Mouse (Mus musculus): Measurements from ENCODE around the gene Ccl3. TPM values are rescaled to one million over a fixed set of nuclear protein-coding genes. Genes with fewer than 3 reads are reported as not detected.

The Ccl3 gene
- polyA plus RNA-seq, 1 experiment from 2014 or later, result not detected

DNA sequence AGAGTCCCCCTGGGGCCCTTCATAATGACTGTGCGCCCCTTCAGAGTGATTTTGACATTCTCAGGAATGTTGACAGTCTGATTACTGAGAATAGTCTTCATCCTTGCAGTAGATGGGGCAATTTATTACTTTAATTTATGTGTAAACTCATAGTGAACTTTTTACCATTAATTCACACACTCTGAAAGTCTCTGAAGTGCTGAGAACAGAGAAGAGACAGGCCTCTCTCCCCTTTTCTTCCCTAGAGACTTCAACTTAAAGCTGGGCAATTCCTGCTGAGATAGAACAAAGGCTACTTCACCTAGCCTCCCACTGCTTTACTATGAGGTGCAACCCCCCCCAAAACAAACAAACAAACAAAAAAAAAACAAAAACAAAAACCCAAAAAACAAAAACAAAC lies 3.6 kb downstream of the Ccl3 start, which contains the start of gene Rpl9-ps1:
Rpl9-ps1 (minus strand) TSS at position 101 of the 400 bp plus-strand sequence.
- POLR2A ChIA-PET, result no interaction called here
- TF ChIP-seq CTCF (IDR thresholded peaks at IDR 0.05), result no peak
- H3K27me3 ChIP-seq, result peaks cover 4% of the 10 kb centered on the region
- DNase-seq (ENCODE audit: low read depth, low spot score) (no peak), ATAC-seq (no peak)
- in situ Hi-C loops (cut with MboI; ENCODE audit: low pct_unique_long_range_greater_than_20kb), result no loop called here
- CTCF ChIA-PET, result no interaction called here

DNA sequence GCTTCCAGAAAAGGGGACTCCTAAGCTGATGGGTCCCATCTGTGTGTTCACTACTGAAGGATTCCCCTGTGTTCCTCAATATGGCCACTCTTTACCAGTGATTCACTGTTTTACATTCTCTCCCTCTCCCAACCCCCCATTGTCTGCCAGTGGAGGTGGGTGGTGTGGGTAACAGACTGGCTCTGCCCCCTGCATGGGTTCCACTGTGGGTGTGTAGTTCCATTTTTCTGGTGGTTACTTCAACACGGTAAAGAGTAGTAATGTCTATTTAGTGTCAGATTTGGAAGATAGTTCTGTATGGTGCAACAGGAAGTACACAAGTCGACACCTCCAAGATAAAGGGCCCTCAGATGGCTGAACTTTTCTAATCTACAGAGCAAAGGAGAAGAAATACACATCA lies 7.9 kb downstream of the Ccl3 start:
- CTCF ChIA-PET, result interaction anchor here (1.4 kb wide), 1 partner anchor 98 kb away, joined by 4 read pairs; no protein-coding TSS in a partner anchor
- no peak for TF ChIP-seq CTCF (IDR thresholded peaks at IDR 0.05)
- DNase-seq (ENCODE audit: low read depth, low spot score) (no peak), ATAC-seq (no peak)
- in situ Hi-C loops (cut with MboI; ENCODE audit: low pct_unique_long_range_greater_than_20kb), result loop anchor here (5.0 kb wide), 1 partner anchor 91 kb away; no protein-coding TSS in a partner anchor
- POLR2A ChIA-PET, result no interaction called here
- no peaks in the 10 kb centered on the region for H3K27me3 ChIP-seq

DNA sequence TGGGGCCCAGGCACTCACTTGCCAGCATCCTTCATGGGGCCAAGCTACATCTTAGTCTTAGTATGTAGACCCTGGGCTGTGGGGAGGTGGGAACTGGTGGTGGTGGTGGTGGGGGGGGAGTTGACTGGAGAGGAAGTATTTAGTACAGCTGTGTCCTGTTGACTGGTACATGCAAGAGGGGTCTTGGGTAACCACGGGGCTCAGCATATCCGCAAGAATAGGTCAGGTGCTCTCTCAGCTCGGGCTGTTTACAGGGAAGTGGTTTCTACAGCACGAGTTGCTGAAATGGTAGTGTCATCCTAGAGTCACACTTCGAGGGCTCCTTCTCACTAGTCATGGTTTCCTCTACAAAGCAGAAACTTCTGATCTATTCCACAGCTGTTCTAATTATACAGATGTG lies 9.0 kb downstream of the Ccl3 start:
- in situ Hi-C loops (cut with MboI; ENCODE audit: low pct_unique_long_range_greater_than_20kb), result loop anchor here (5.0 kb wide), 1 partner anchor 92 kb away; no protein-coding TSS in a partner anchor
- ChIA-PET POLR2A (no interaction called here), CTCF (interaction anchor here (1.3 to 1.6 kb wide), 3 partner anchors 10 to 104 kb away, joined by 3 to 4 read pairs (median 3); no protein-coding TSS in a partner anchor)
- DNase-seq (ENCODE audit: low read depth, low spot score), result no peak
- no peaks in the 10 kb centered on the region for H3K27me3 ChIP-seq
- no peak for TF ChIP-seq CTCF (IDR thresholded peaks at IDR 0.05)
- ATAC-seq, result no peak

DNA sequence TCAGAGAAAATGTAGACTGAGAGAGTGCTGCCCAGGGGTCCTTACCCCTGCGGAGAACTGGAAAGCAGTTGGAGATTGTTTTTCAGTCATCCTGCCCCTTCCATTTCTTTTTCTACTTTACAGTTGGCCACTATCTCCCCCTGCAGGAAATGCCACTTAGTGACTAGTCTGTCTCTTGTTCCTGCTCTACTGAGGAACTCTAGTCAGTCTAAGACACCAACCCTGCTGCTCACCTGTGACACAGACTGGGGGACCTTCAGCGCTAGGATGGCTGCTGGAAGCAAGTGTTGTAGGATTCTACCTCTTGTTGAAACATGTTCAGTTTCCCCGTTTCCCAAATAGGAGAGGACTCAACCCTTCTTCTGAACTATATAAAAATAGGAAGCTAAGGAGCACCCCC lies 9.6 kb downstream of the Ccl3 start:
- in situ Hi-C loops (cut with MboI; ENCODE audit: low pct_unique_long_range_greater_than_20kb), result loop anchor here (5.0 kb wide), 1 partner anchor 202 kb away; the partner anchor contains the start of gene 1700020L24Rik
- peak; percentile 47 for TF ChIP-seq CTCF (IDR thresholded peaks at IDR 0.05)
- ATAC-seq (no peak), DNase-seq (ENCODE audit: low read depth, low spot score) (no peak)
- ChIA-PET CTCF (interaction anchor here (1.3 to 1.6 kb wide), 3 partner anchors 9 to 105 kb away, joined by 3 to 4 read pairs (median 3); no protein-coding TSS in a partner anchor), POLR2A (no interaction called here)
- no peaks in the 10 kb centered on the region for H3K27me3 ChIP-seq

DNA sequence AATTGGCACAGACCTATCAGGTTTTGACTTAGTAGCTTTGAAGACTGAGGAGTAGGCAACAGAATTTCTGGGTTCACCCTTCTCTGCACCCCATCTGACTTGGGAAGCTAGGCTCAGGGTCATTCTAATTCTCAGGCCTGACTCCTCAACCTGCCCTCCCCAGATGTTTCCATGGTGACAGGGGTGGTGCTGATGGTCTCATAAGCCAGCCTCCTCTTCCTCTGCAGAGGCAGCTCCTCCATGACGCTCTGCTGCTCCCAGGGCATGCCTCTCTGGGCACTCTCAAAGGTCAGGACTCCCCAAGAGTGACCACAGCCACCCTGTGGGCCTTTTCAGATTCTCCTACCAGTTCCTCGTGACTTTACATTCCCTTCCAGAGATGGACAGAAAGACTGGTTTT lies 10.2 kb downstream of the Ccl3 start:
- H3K27me3 ChIP-seq, result no peaks in the 10 kb centered on the region
- in situ Hi-C loops (cut with MboI; ENCODE audit: low pct_unique_long_range_greater_than_20kb), result loop anchor here (5.0 kb wide), 1 partner anchor 202 kb away; the partner anchor contains the start of gene 1700020L24Rik
- ATAC-seq, result no peak
- no peak for TF ChIP-seq CTCF (IDR thresholded peaks at IDR 0.05)
- no peak for DNase-seq (ENCODE audit: low read depth, low spot score)
- ChIA-PET CTCF (interaction anchor here (1.6 kb wide), 1 partner anchor 9 kb away, joined by 3 read pairs; no protein-coding TSS in a partner anchor), POLR2A (no interaction called here)

DNA sequence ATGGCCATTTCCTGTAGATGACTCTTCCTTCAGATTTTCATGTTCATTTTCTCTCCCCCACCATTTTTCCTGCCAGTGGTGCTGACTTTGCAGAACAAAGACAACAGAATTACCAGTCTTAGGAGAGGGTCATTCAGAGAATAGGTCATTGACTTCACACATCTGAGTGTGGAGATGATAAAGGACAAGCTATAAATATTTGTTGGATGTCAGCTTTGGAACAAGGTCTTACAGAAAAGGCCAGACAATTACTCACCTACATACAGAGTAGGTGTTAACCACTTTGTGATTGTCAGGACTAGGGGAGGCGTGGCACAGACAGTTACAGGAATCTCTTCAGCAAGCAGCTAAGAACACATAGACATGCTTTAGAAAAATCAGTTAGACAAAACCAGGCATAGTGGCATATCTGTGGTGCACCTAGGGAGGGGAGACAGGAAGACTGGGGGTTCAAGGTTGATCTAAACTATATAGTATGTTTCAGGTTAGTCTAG lies 12.4 kb downstream of the Ccl3 start:
- TF ChIP-seq CTCF (IDR thresholded peaks at IDR 0.05), result no peak
- POLR2A ChIA-PET, result no interaction called here
- DNase-seq (ENCODE audit: low read depth, low spot score) (no peak), ATAC-seq (no peak)
- H3K27me3 ChIP-seq, result no peaks in the 10 kb centered on the region
- in situ Hi-C loops (cut with MboI; ENCODE audit: low pct_unique_long_range_greater_than_20kb), result loop anchor here (5.0 kb wide), 1 partner anchor 199 kb away; the partner anchor contains the start of gene 1700020L24Rik
- CTCF ChIA-PET, result interaction anchor here (1.2 kb wide), 1 partner anchor 92 kb away, joined by 3 read pairs; no protein-coding TSS in a partner anchor

DNA sequence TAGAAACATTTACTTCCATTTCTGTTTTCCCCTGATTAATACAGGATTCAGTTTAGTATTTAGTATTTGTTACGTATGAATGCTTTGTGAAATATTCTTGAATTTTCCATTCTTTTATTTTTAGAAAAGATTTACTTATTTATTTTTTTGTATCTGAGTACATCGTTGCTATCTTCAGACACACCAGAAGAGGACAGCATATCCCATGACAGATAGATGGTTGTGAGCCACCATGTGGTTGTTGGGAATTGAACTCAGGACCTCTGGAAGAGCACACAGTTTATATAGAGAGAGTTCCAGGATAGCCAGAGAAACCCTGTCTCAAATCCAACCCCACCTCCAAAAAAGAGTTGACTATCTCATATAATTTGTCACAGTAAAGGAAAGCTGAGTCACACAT lies 14.3 kb downstream of the Ccl3 start:
- H3K27me3 ChIP-seq, result no peaks in the 10 kb centered on the region
- DNase-seq (ENCODE audit: low read depth, low spot score) (no peak), ATAC-seq (no peak)
- CTCF ChIA-PET, result interaction anchor here (1.4 kb wide), 1 partner anchor 78 kb away, joined by 3 read pairs; no protein-coding TSS in a partner anchor
- POLR2A ChIA-PET, result no interaction called here
- TF ChIP-seq CTCF (IDR thresholded peaks at IDR 0.05), result peak; percentile 49
- in situ Hi-C loops (cut with MboI; ENCODE audit: low pct_unique_long_range_greater_than_20kb), result loop anchor here (5.0 kb wide), 1 partner anchor 198 kb away; the partner anchor contains the start of gene 1700020L24Rik

DNA sequence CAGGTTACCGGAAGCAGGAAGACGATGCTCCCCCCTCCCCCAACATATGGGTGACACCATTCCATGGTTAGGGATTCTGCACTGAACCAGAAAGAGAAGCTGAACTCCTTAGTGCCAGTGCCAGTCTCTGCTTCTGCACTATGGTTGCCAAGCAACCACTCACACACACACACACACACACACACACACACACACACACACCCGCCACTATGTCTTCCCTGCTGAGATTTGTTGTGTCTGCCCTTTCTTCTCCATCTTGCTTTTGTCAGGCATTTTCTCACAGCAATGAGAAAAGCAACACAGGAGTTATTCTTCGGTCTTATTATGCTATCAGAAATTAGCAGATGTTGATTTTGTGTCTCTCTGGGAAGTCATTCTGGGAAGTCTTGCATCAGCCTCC lies 14.7 kb downstream of the Ccl3 start:
- in situ Hi-C loops (cut with MboI; ENCODE audit: low pct_unique_long_range_greater_than_20kb), result no loop called here

DNA sequence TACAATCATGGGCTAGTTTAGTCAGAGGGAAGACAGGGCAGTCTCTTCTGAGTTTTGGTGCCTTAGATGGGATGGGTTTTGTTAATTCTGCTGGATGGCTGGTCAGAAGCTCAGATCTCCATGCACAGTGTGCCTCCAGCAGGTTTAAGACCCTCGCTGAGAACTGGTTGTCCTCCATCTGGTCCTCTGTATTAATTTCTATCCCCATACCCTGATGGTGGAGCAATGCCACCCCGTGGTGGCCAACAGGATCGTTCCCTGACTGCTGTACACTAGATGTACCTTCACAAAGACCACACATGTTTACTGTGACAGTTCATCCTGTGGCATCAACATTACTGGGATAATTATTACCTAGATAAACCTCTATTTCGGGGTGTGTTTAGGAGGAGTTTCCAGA lies 16.4 kb downstream of the Ccl3 start:
- CTCF ChIA-PET, result interaction anchor here (1.0 to 2.9 kb wide), 9 partner anchors 9 to 108 kb away, joined by 3 to 9 read pairs (median 3); partner anchors contain the start of gene Ccl3
- DNase-seq (ENCODE audit: low read depth, low spot score) (no peak), ATAC-seq (no peak)
- in situ Hi-C loops (cut with MboI; ENCODE audit: low pct_unique_long_range_greater_than_20kb), result no loop called here
- POLR2A ChIA-PET, result no interaction called here
- H3K27me3 ChIP-seq, result no peaks in the 10 kb centered on the region
- peak; percentile 86 for TF ChIP-seq CTCF (IDR thresholded peaks at IDR 0.05)

More for the DNA sequence above, 14.7 kb downstream of the Ccl3 start:
- POLR2A ChIA-PET, result no interaction called here
- H3K27me3 ChIP-seq, result no peaks in the 10 kb centered on the region
- DNase-seq (ENCODE audit: low read depth, low spot score) (no peak), ATAC-seq (no peak)
- TF ChIP-seq CTCF (IDR thresholded peaks at IDR 0.05), result no peak
- CTCF ChIA-PET, result interaction anchor here (1.4 kb wide), 1 partner anchor 78 kb away, joined by 3 read pairs; no protein-coding TSS in a partner anchor

DNA sequence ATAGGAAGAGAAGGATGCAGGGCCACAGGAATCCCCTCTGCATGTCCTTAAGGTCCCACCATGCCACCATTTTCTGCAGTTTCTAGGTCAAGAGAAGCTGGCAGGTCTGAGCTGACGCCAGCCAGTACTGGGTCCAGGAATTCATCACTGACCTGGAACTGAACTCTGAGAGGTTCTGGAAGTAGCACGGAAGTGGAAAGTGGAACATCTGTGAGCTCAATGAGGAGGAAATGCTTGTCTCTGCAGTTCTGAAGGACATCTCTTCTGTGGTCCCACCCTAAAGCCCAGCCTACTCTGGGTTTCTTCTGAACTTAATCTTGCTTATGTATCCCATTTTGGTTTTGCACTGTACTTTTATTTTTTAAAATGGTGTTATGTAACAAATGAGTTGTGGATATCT lies 18.1 kb downstream of the Ccl3 start:
- DNase-seq (ENCODE audit: low read depth, low spot score), result no peak
- no peak for TF ChIP-seq CTCF (IDR thresholded peaks at IDR 0.05)
- H3K27me3 ChIP-seq, result no peaks in the 10 kb centered on the region
- in situ Hi-C loops (cut with MboI; ENCODE audit: low pct_unique_long_range_greater_than_20kb), result no loop called here
- ChIA-PET CTCF (interaction anchor here (1.1 to 2.9 kb wide), 7 partner anchors 10 to 107 kb away, joined by 3 to 9 read pairs (median 5); no protein-coding TSS in a partner anchor), POLR2A (no interaction called here)
- no peak for ATAC-seq

DNA sequence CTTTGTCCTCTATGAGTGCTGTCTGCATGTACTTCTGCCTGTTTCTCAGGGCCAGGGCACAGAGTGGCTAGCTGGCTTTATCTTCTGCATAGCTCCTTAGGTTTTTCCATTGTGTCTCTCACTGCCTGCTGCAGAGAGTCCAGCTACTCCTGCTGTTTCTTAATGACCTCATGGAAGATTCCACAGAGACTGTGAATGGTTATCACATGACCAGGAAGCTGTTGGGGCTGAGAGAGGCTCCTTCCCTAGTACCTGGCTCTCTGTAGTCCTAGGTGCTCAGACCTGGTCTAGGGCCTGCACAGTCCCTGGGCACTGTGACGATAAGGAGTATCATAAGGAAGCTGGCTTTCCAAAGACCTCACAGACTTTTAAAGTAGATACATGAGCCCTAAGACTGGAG lies 18.5 kb downstream of the Ccl3 start:
- POLR2A ChIA-PET, result no interaction called here
- in situ Hi-C loops (cut with MboI; ENCODE audit: low pct_unique_long_range_greater_than_20kb), result no loop called here
- CTCF ChIA-PET, result interaction anchor here (0.8 to 2.4 kb wide), 7 partner anchors 9 to 108 kb away, joined by 3 to 8 read pairs (median 4); no protein-coding TSS in a partner anchor
- DNase-seq (ENCODE audit: low read depth, low spot score), result no peak
- H3K27me3 ChIP-seq, result no peaks in the 10 kb centered on the region
- no peak for TF ChIP-seq CTCF (IDR thresholded peaks at IDR 0.05)
- ATAC-seq, result no peak
